Comparison of ENCODE assay signal across 8 mouse cellular contexts in genomic region chr13:85639376-85640229, GRCm38 (mm10).
DNase-seq lines count a peak whose midpoint lies in the region; ATAC-seq and TF ChIP-seq lines count a peak whose summit lies in the region.

No protein-coding gene starts in this region.

- H3K4me3 ChIP-seq in embryonic facial prominence, embryonic 14.5 days (ENCODE audit: low read depth, low read length), result no peak overlapping the region
- H3K4me3 ChIP-seq in midbrain, embryonic 13.5 days (replicated peaks), result no peak overlapping the region
- no peak overlapping the region for H3K4me3 ChIP-seq in cerebellum, adult 2 months (replicated peaks; ENCODE audit: insufficient read depth, low read depth, low read length)

- no peak overlapping the region for H3K9ac ChIP-seq in embryonic facial prominence, embryonic 14.5 days (ENCODE audit: low read depth, low read length)
- no peak overlapping the region for H3K9ac ChIP-seq in midbrain, embryonic 13.5 days (replicated peaks)

- ATAC-seq in embryonic facial prominence, embryonic 14.5 days (ENCODE audit: low read depth), result no peak
- ATAC-seq in midbrain, embryonic 13.5 days, result 0 out of 2 replicates have a peak, but pooled peaks have one; percentile 67

- H3K27me3 ChIP-seq in embryonic facial prominence, embryonic 14.5 days (replicated peaks; ENCODE audit: control insufficient read depth, insufficient read depth, low read length), result no peaks in the 10 kb centered on the region
- H3K27me3 ChIP-seq in midbrain, embryonic 13.5 days, result no peaks in the 10 kb centered on the region
- H3K27me3 ChIP-seq in cerebellum, adult 2 months (ENCODE audit: control insufficient read depth, insufficient read depth, low read length), result no peaks in the 10 kb centered on the region

- H3K4me1 ChIP-seq in embryonic facial prominence, embryonic 14.5 days (ENCODE audit: control insufficient read depth, insufficient read depth, low read length), result no peaks in the 10 kb centered on the region
- H3K4me1 ChIP-seq in midbrain, embryonic 13.5 days (replicated peaks), result no peaks in the 10 kb centered on the region
- no peaks in the 10 kb centered on the region for H3K4me1 ChIP-seq in cerebellum, adult 2 months (ENCODE audit: control insufficient read depth, insufficient read depth, low read length)

- H3K9me3 ChIP-seq in embryonic facial prominence, embryonic 14.5 days (ENCODE audit: control insufficient read depth, low read length), result no peaks in the 10 kb centered on the region
- no peaks in the 10 kb centered on the region for H3K9me3 ChIP-seq in midbrain, embryonic 13.5 days

- no peak overlapping the region for H3K27ac ChIP-seq in embryonic facial prominence, embryonic 14.5 days (replicated peaks; ENCODE audit: low read depth, low read length)
- H3K27ac ChIP-seq in midbrain, embryonic 13.5 days, result no peak overlapping the region
- H3K27ac ChIP-seq in cerebellum, adult 2 months (ENCODE audit: insufficient read depth, low read length), result no peak overlapping the region

- peak; percentile 4 to 28 for DNase-seq in layer of hippocampus, postnatal 14 days (ENCODE audit: low spot score in 2 of 2)
- no peak for DNase-seq in layer of hippocampus, adult 9-10 months (ENCODE audit: low spot score)
- peak; percentile 54 for DNase-seq in Muller cell, postnatal 12 days (ENCODE audit: inconsistent ontology term)
- peak; percentile 86 for DNase-seq in embryonic facial prominence, embryonic 14.5 days (ENCODE audit: low spot score)
- DNase-seq in cerebellum, adult 2 months, result no peak
- no peak for DNase-seq in natural killer cell, adult 2 months (ENCODE audit: low spot score in 2 of 2)
- DNase-seq in frontal cortex, postnatal 10 days (ENCODE audit: low spot score in 2 of 2), result no peak

- TF ChIP-seq CTCF in cerebellum, adult 2 months (IDR thresholded peaks at IDR 0.05; ENCODE audit: borderline replicate concordance, insufficient read depth, low read depth, low read length), result no peak

- 20% methylated on average over 8 of the region's 8 CpGs for WGBS in embryonic facial prominence, embryonic 14.5 days
- 34% methylated on average over 8 of the region's 8 CpGs for WGBS in midbrain, embryonic 13.5 days
- 27% methylated on average over 8 of the region's 8 CpGs for WGBS in cerebellum, adult 2 months

- H3K36me3 ChIP-seq in embryonic facial prominence, embryonic 14.5 days (ENCODE audit: control insufficient read depth, insufficient read depth, low read length), result no peaks in the 10 kb centered on the region
- H3K36me3 ChIP-seq in midbrain, embryonic 13.5 days, result no peaks in the 10 kb centered on the region

- no peak for TF ChIP-seq POLR2A in cerebellum, adult 2 months (IDR thresholded peaks at IDR 0.05; ENCODE audit: borderline replicate concordance, insufficient read depth, low read length)

- no peak overlapping the region; the same call in 1 of the 2 replicates for H3K4me2 ChIP-seq in embryonic facial prominence, embryonic 14.5 days (ENCODE audit: low read depth, low read length)
- no peak overlapping the region for H3K4me2 ChIP-seq in midbrain, embryonic 13.5 days (replicated peaks)

Comparison
In these comparisons a context has a peak if more than half of its experiments do, and no peak if none do; other contexts are left out.
1. DNase-seq: peak in layer of hippocampus, postnatal 14 days (2 of 2), Muller cell, postnatal 12 days (single experiment) and embryonic facial prominence, embryonic 14.5 days (single experiment); none in layer of hippocampus, adult 9-10 months (single experiment), cerebellum, adult 2 months (0 of 2), natural killer cell, adult 2 months (0 of 2) and frontal cortex, postnatal 10 days (0 of 2).